Mouse (Mus musculus): ENCODE results near the gene 3830406C13Rik.

Gene 3830406C13Rik

DNA sequence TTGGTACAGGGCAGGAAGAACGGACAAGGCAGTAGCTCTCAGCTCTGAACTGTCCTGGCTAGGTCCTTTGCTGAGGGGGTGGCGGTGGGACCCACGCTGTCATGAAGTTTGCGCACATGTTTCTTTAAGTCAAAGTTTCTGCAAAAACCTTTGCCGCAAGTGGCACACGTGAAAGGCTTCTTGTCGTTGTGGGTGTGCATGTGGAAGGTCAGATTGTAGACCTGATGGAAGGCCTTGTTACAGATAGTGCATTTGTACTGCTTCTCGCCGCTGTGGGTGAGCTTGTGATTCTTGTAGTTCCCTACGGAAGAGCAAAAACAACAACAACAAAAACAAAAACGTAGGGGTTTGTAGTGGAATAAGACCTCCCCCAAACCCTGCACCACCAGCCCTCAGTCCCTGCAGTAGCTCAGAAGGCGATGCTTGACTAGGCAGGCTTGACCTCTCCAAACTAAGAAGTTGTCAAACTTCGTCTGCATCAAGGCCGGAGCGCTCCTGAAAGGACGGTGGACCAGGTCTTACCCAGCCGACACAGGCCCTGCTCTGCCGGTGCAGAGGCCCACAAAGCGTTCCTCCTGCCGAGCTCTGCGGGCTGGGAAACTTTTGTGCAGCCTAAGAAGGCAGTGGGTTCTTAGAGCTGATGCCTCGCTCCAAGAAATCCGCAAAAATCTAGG is 58.6 kb downstream of the 3830406C13Rik start:
- no peak for DNase-seq (ENCODE audit: low read depth, low spot score)

DNA sequence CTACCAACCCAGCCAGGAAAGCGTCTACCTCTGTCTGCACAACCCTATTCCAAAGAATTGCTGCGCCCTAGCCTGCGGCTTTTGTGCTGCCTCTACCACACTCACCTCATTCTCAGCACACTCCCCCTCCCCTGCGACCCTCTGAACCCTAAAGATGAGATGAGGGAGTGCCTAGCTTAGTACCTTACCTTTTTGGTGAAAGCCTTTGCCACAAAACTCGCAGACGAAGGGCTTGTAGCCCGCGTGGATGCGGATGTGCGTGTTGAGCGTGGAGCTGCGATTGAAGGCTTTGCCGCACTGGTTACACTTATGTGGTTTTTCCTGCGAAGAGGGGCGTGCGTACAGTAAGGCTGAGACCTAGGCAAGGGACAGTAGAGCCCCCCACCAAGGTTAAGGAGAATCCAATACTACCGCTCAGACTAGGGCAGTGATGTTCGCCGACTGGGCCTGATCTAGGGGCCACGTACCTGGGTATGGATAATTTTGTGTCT is 59.5 kb downstream of the 3830406C13Rik start:
- DNase-seq (ENCODE audit: low read depth, low spot score): no peak

DNA sequence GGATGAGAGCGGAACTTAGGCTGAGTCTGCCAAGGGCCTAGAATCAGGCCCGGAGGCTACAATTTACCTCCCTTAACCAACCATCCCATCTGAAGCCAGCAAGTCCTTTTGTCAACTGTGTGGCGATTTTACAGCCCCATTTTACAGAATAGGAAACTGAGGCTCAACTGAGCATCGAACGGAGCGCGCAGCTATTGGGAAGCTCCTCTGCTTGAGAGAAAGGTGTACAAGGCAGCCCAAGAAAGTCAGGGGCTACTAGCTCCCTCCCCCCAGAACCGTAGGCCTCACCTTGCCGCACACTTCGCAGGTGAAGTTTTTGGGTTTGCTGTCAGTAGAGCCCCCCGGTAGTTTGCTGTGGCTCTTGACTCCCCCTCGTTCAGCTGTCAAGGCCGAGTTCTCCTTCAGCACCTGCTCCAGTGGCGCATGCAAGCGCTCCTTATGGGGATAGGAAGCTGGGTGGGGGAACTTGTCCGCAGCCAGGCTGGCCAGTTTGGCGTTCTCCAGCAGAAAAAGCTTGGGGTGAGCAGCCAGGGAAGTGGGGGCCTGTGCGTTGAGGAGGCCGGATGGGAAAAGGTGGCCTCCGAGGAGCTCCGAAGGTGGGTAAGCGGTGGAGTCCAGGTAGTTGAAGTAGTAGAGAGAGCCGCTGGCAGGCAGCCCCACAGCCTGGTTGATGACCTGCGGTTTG is 60.2 kb downstream of the 3830406C13Rik start:
- DNase-seq (ENCODE audit: low read depth, low spot score): no peak

DNA sequence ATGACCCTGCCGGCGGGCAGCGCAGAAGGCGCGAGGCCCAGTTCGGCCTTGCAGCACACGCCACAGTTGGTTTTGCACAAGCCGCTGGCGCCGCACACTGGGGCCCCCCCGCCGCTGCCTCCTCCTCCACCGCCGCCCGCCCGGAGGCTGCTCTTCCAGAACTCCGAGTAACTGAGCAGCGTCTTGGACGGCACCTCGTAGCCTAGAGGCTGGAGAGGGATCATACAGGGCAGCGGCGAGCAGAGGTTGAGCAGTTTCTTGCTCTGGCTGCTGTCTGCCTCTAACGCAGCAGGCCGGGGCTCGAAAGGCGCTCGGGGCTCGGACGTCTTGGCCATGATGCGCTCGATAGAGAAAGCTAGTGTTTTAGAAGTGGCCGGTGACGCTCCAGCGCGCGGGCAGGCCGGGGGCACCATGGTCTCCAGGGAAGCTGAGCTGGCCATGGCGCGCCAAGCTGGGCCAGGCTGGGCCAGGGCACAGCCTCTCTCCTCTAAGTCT is 60.8 kb downstream of the 3830406C13Rik start:
- DNase-seq (ENCODE audit: low read depth, low spot score): no peak

DNA sequence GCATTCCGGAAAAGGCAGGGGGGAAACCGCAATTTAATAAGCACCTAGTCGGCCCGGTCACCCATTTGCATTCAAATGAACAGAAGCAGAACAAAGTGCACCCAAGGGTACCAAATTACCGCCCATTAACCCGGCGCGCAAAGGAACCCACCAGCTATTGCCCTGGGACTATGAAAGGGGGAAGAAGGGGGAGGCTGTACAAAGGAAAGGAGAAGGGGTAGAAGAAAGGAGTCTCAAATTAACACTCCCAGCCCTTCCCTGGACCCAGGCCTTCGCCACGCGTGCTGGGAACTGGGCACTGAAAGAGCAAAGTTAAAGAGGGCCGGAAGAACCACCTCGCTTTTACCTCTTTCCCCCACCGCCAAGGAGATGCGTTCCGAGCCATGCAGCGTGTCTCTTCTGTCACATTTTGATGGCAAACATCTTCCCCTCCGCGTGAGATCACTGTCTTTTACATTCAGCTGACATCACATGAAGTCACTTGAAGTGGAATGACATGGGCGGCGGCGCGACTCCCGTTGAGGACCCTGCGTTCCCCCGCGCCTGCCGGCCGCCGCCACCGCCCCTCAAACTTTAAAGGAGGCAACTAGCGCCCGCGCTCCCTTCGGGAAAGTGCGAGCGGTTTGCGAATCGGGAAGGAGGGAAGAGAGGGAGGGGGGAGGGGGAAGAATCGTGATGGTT is 61.4 kb downstream of the 3830406C13Rik start:
- no peak for DNase-seq (ENCODE audit: low read depth, low spot score)

DNA sequence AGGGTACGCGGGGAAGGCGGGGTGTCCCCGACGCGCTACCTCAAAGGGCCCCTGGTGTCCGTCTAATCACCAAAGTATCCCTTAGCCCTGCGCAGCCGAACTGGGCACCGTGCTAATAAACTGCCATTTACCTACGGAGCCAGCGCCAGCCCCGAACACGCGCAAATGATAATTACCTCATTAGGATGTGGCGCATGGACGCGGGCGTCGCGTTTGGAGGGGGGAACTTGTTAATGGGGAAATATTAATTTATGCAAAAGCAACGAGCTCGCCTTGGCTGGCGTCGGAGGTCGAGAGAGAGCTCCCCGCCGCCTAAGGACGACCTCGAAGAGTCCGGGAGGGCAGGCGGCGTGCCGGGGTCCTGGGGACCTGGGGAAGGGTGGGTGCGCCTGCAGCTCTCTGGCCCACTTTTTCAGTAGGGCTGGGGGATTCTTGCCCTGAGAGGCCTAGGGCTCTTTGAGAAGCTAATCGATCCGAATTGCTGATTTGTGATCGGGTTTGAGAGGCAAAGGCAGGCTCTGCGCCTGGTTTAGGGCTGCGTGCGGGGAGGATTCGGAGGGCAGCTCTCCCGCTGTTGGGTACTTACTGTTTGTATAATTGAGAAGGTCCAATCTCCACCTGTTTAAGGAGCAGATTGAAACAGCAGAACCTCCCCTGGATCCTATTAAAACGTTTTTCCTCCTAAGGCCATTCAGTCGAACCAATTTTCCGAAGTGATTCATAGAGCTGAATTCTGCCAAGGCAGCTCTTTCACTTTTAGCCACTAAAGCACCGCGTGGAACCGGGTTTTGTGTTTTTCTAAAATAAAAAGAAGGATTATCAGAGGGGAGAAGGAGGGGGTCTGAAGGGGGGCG is 62.3 kb downstream of the 3830406C13Rik start:
- DNase-seq (ENCODE audit: low read depth, low spot score): no peak

DNA sequence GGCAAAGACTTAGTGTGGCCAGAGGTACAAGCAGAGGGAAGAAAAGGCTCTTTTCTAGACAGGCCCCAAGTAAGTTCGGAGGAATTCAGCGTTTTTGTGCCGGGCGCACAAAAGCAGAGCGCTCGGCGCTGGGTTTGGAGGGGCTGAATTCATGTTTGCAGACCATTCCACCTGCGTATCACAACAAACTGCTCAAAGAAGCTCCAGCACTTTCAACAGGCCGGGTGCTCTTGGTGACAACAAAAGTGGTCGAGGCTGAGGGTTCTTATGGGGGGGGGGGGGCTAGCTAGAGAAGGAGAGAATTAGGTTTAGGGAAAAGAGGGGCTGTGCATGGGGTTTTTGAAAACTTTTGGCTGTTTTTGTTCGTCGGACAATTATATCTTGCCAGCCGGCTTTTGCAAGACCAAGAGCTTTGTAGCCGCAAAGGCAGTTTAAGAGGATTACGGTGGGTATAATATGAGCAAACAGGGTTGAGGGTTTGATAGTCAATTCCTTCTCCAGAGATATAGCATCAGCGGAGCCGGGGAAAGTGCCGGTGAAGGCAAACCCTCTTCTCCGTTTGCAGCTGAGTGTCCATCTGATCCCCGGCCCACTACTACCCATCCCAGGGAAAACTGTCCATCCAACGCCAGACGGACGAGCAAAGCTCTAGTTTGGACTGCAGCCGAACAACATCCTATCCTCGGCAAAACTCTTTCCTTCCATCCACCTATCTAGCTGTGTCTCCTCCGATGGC is 63.1 kb downstream of the 3830406C13Rik start:
- DNase-seq (ENCODE audit: low read depth, low spot score): no peak

DNA sequence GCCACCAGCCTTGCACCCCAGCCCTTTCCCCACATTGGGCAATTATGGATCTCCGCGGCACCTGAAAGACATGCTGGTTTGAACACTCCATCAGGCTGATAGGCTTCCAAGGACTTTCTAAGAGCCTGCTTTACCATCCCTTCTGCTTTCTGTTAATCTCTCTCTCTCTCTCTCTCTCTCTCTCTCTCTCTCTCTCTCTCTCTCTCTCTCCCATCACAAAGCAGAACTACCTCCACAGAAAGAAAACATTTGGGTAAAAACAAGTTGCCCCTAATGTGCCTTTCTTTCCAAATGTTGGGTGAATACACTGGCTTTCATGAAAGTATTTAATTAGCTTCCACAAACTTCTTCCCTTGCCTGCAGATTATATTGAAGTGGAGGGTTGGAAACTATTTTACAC is 64.1 kb downstream of the 3830406C13Rik start, which contains the start of gene Fezf2:
TSS of gene Fezf2 (minus strand) at position 101 of the 400 bp plus-strand sequence.
- DNase-seq (ENCODE audit: low read depth, low spot score): no peak

DNA sequence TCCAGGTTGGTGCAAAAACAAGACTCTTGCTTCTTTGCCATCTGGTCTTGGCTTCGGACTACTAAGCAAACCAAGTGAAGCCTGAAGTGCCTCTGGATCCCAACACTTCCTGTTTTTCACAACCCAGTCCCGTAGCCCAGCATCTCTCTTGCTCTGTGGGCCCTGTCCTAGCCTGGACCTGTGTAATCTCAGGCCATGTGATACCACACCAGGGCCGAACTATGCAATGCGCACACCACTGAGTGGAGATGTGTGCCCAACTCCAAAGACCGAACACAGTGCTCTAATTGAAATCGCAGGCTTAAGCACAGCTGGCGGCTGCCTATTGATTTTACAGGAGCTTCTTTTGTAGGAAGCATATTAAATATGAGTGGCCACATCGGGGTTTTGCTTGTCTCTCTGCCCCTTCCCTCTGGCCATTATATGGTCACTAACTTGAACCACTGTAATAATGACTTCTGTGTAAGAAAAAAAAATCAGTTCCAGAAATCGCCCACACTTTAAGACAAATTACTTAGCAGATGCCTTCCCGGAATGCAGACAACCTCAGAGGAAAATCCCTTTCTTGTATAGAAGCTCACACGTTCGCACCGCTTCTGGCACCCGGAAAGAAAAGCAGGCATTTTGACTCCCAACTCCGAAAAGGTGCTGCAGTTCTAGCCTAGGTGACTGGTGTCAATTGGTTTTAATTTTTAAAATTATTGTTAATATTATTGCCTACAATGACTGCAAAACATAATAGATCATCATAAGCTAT is 65.5 kb downstream of the 3830406C13Rik start:
- no peak for DNase-seq (ENCODE audit: low read depth, low spot score)

DNA sequence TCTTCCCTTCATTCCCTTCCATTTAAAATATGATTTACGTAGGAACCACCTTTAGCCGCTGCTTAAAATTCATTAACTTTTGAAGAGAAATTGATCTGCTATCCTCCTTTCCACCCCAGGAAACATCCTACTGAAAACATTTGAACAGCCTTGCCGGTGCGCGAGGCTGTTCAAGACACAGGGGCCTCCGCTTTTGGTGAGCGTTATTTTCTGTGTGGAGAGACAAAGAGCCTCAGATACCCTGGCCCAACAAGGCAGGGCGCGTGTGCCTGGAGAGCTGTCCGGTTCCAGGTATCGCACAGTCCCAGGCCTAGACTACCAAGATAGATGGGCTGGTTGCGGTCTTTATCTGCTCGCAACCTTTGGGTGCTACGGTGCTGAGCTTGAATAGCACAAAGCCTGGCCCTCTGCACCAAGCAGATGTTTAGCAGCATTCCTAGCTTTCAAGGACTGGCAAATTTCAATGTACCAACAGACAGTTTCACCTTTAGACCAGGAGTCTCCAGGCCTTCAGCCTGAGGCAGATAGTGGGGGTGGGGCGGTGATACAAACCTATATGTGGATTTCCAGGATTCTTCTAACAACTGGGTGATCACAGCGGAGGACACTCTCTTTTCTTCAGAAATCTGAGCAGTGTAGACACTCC is 66.4 kb downstream of the 3830406C13Rik start:
- DNase-seq (ENCODE audit: low read depth, low spot score): no peak

Measured in telencephalon, adult 2 months (tissue).